Mouse (Mus musculus) telencephalon, adult 2 months (tissue): Measurements from ENCODE around the gene S100a6.

Experiments used
- DNase-seq: peaks from one replicate; pipeline ENCODE4 v3.0.0-alpha.2; 2011; ENCODE audit warnings: low read depth, low spot score

Gene S100a6

DNA sequence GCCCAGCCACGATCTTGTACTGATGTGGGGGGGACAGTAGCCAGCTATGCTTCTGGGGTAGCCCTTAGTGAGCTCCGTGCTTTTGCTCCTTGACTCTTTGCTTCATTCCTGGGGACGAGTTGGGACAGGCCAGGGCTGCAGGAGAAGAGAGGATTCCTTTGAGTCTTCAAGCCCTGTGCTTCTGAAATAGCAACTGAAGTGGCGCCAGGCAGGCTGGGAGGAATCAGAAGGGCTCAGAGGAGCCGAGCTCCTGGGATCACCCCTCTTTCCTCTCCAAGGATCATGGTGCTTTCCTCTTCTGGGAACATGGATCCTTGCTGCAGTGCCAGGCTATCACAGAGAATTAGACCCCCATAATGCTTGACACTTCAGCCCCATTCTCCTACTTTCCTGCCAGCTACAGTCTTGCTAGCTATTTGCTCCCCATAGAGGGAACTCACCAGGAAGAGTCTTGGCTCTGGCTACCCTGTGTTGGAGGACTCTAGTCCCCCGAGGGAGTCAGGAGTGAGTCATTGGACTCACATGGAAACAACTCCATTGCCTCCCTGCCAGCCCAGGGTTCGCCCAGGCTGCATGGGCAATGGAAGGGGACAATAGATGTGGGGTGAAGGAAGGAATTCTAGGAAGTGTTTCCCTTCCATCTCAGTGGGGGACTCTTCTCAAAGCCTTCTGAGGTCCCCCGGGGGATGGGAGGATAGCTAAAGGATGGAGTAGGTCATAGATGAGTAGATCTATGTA, 12.1 kb upstream of the S100a6 start:
- DNase-seq: no peak

DNA sequence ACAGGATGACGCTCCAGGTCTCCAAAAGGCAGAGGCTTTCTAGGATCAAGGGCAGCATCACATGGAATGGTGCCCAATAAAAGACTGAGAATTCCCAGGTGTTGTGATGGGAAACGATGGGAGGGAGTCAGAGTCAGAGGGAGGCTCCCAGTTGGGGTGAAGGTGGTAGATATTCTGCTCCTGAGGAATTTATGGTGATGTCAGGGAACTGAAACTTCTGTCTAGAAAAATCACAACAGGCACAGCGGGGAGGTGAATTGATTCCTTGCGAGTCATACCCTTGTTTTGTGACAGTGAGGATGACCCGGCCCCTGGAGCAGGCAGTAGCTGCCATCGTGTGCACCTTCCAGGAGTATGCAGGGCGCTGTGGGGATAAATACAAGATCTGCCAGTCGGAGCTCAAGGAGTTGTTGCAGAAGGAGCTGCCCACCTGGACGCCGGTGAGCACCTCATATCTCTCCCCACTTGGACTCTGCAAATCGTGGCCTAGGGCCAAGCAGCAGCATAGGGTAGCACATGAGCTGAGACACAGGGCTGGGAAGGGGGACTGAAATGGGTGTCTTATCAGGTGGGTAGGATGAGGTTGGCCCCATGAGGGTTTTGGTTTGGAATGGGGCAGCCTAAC, 11.1 kb upstream of the S100a6 start, which contains the start of gene Gm42674:
Gene Gm42674, plus strand, starts transcription at position 419 of the 625 bp plus-strand sequence.
- no peak for DNase-seq

GRCm38 (mm10) chr3:90603623-90604022, 9.1 kb upstream of the S100a6 start, which contains the start of gene S100a4:
Gene S100a4, plus strand, starts transcription at chr3:90603771.
- DNase-seq: no peak

DNA sequence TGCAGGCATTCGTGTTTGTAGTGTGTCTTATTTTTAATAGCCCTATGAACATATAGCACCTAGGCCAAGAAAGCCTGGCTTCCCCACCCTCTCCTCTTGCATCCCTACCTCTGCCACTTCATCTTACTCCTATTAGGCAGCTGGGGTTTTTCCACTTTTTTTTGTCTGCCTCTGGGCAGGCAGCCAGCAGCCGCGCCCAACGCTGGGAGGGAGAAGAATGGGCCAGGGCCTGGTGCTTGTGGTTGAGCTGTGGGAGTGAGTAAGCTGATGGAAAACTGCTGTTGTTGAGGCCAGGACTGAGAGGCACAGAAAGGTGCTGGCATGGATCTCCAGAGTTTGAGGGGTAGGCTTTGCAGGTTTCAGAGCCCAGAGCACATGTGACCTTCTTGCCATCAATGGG, 8.3 kb upstream of the S100a6 start:
- DNase-seq: no peak

DNA sequence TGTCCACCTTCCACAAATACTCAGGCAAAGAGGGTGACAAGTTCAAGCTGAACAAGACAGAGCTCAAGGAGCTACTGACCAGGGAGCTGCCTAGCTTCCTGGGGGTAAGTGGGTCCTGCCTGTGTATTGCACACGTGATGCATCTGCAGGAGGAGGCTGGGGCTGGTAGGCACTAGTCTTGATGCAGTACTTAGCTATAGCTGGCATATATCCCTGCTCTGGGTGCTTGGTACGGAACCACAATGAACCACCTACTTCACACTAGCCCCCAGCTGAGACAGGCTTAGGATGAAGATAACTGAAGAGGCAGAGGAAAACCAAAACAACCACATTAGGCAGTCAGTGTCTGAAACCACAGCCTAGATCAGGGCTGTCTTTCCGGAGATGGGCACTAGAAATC, 7.6 kb upstream of the S100a6 start:
- DNase-seq: no peak

DNA sequence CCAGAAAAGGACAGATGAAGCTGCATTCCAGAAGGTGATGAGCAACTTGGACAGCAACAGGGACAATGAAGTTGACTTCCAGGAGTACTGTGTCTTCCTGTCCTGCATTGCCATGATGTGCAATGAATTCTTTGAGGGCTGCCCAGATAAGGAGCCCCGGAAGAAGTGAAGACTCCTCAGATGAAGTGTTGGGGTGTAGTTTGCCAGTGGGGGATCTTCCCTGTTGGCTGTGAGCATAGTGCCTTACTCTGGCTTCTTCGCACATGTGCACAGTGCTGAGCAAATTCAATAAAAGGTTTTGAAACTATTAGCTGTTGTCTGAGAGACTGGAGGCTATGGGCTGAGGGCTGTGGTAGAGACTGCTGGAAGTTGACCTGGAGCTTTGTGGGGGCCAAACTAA, 6.9 kb upstream of the S100a6 start:
- DNase-seq: no peak

GRCm38 (mm10) chr3:90606185-90606584, 6.5 kb upstream of the S100a6 start:
- DNase-seq: no peak

DNA sequence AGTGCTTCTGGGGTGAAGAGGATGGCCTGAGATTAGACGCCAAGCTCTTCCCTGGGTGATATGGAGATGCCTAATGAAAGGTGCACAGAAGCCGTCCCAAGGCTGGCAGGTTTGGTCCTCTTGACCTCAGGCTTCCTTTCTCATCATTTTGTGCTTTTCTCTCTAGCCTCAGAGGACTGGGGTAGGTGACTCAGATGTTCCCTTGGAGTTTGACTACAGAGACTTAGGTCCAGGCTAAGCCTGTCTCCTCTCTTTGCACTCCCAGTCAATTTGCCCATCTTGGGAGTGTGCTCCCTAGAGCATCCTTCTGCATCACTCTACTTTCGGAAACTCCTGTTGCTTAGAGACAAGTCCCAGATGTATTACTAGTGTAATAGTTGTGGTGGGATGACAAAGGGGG, 5.3 kb upstream of the S100a6 start:
- no peak for DNase-seq

GRCm38 (mm10) chr3:90608223-90608622, 4.5 kb upstream of the S100a6 start, which contains the start of gene S100a5:
Gene S100a5, plus strand, starts transcription at chr3:90608523.
- no peak for DNase-seq

DNA sequence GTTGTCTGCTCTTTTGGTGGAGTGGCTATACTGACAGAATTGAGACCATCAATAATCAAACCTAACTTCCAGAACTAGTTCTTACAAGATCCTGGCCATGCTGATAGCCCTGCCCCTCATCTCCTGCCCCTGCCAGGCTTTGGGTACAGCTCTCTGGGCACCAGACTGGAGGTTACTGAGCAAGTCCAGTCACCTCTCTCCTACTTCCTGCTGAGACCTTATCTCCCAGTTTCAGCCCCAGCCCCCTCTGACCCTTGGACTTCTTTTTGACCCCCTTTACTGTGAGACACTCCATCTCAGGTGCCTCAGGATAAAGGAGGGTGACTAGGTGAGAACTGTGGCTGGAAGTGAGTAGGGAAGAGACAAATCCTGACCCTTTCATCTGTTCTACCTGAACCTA, 3.6 kb upstream of the S100a6 start:
- no peak for DNase-seq

- DNase-seq: no peak
Observed at GRCm38 (mm10) chr3:90611494-90611893, 1.2 kb upstream of the S100a6 start.

DNA sequence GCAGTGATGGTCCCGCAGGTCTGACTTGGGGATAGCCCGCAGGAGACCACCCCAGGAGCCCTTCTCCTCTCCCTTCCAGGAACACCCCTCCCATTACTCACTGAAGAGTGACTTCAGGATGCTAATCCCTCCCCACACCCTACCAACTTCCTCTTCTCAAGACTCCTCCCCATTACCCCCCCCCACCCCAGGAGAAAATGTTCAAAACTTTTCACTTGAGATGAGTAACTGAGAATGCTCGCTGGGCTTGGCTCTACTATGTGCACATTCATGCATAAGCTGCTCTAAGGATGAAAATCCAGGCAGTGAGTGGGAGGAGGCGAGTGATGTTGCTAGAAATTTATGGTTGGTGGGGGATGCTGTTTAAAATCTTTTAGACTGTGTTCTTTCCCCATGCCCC, 621 bp upstream of the S100a6 start:
- DNase-seq: no peak

DNA sequence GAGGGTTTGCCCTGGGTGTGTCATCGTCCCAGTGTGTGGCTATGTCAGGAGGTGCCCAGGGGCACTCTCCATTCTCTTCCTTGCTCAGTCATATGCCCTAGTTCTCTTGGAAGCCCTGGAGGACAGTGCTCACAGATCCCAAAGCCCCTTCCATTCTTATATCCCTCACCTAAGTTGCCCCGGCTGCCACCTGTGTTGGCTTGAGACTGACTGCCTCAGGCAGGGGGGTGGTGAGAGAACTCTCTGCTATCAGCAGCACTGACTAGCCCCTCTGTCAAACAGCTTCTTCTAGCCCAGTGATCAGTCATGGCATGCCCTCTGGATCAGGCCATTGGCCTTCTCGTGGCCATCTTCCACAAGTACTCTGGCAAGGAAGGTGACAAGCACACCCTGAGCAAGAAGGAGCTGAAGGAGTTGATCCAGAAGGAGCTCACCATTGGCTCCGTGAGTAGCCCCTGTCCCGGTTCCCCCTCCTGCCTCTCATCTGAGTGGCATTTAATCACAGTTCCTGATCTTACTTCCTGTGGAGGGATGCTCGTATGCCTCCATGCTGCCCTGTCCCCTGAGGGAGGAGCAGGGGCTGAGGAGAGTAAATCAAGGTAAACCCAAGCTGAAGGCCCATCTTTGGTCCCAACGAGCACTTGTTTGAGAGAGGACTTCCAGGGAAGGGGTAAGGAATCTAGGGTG, 922 bp downstream of the S100a6 start:
- DNase-seq: no peak

GRCm38 (mm10) chr3:90614148-90614530, 1.5 kb downstream of the S100a6 start:
- DNase-seq: no peak

DNA sequence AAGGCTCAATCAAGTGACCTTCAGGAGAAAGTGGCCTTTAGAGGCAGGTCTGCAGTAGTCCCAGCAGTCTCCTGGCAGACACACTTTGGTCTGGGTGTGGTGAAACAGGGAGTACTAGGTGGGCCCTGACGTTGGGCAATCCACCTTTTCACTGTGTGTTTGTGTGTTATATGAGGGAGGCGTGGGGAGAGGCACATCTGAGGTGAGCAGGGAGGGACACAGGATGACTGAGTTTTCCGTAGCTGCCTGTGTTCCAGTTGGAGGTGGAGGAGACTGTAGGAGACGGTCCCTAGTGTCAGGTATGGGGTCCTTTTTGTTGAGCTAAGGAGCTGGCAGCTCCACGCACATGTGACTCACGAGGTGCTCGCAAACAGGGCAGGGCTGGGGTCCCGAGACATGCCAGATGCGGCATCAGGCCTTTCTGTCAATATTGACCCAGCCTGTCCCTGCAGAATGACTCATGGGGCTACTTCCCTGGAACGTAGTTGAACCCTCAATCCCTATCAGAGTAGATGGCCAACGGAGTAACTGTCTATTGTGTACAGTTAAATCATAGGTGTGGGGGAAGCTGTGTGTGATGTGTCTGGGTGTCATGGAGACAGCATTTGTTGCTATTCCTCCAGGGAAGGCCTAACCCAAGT, 2.0 kb downstream of the S100a6 start:
- DNase-seq: no peak

DNA sequence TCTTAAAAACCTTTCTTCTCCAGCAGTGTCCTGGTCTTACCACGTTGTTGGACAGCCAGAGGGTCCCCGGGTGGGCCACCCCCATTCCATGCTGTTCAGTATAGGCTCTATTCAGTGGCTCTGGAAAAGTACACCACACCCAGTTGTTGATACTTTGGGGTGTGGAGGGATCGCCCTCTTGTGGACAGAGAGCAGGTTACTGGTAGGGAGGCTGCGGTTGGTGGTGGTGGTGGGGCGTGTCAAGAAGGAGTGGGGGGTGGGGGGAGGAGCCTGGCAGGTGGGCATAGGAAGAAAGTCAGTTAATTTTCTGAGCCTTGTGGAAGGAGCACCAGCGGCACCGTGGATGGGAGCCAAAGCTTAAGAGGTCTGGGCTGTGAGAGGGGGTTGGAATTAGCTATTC, 2.7 kb downstream of the S100a6 start:
- no peak for DNase-seq

DNA sequence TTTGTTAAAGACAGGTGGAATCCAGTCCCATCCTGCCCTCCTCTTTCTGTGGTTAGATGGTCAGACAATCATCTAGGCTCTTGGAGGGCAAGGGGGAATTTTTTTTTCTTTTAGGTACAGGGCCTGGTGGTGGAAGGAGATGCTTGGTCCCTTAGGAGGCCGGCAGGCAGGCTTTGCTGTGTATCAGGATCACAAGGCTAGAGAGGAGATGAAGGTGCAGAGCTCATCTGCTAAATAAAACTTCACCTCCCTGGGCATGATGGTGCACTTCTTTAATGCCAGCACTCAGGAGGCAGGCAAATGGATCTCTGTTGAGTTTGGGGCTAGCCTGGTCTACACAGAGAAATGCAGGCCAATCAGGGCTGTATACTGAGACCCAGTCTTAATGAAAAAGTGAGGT, 3.2 kb downstream of the S100a6 start:
- DNase-seq: no peak

- DNase-seq: no peak
Observed at GRCm38 (mm10) chr3:90617586-90617985, 4.9 kb downstream of the S100a6 start.

DNA sequence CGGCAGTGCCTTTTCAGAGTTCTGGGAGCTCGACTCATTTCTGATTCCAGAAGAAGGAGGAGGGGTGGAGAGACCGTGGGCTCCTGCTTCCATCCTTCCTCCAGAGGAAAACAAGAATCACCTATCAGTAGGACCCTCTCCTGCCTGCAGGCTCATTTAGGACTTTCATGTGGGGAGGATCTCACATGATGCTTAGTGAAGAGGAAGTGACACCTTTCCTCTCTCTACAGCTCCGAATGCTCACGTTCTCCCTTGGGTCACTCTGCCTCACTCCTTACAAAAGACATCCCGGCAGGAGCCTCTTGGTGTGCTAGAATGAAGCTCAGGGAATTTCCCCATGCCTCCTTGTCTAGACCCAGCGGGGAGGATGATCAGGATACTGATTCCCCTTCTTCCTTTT, 8.9 kb downstream of the S100a6 start:
- DNase-seq: no peak

- DNase-seq: no peak
Observed at GRCm38 (mm10) chr3:90623435-90624071, 10.9 kb downstream of the S100a6 start.

DNA sequence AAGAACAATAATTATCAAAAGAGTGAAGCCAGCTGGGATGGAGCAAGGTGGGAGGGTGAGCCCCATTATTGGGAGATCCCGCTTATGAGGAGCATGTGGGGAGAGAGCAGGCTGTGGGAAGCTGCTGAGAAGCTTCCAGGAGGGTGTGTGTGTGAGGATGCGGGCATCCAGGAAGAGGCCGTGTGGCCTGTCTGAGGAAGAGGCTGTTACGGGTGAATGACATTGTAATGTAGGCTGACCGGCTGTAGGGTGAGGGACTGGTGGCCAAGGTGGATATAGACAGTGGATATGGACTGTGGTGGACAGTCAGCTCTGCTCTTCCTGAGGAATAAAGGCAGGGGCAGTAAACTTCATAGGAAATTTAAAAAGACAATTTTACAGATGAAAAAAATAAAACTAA, 12.8 kb downstream of the S100a6 start:
- no peak for DNase-seq
